Comparison of ENCODE assay signal across 9 mouse cellular contexts in genomic region chr11:95096608-95097373, GRCm38 (mm10). TPM values are rescaled to one million over a fixed set of nuclear protein-coding genes. Genes with fewer than 3 reads are reported as not detected.
DNase-seq lines count a peak whose midpoint lies in the region; ATAC-seq lines count a peak whose summit lies in the region.
"Had no signal": no experiment of that assay in that cellular context is flagged by ENCODE, and none has a peak within 500 bp of the region (broad histone marks: within the 10 kb centered on the region; RNA-seq: fewer than 3 reads in every experiment).

No protein-coding gene starts in this region.

- no peak overlapping the region for H3K9ac ChIP-seq in heart, embryonic 16.5 days (ENCODE audit: low read length)

- 39% methylated on average over 4 of the region's 4 CpGs for WGBS in heart, embryonic 16.5 days

- peak; percentile 30; the same call in 1 of the 2 replicates for ATAC-seq in heart, embryonic 16.5 days (replicated peaks; ENCODE audit: extremely low read depth, insufficient read depth, low FRiP score)

- no peaks in the 10 kb centered on the region for H3K27me3 ChIP-seq in heart, embryonic 16.5 days (ENCODE audit: control insufficient read depth, insufficient read depth, low read length)

- H3K4me2 ChIP-seq in heart, embryonic 16.5 days (ENCODE audit: low read depth, low read length), result no peak overlapping the region

- no peaks in the 10 kb centered on the region for H3K36me3 ChIP-seq in heart, embryonic 16.5 days (ENCODE audit: control insufficient read depth, insufficient read depth)

- peaks cover 15% of the 10 kb centered on the region for H3K4me1 ChIP-seq in heart, embryonic 16.5 days (ENCODE audit: control insufficient read depth, insufficient read depth, low read length)

- H3K9me3 ChIP-seq in heart, embryonic 16.5 days (replicated peaks; ENCODE audit: control insufficient read depth, low read length), result no peaks in the 10 kb centered on the region

- H3K27ac ChIP-seq in heart, embryonic 16.5 days (ENCODE audit: low read length), result peak overlapping the region; percentile 25; the same call in 1 of the 2 replicates

- DNase-seq in heart, adult 9 months (ENCODE audit: low spot score in 2 of 2), result no peak
- DNase-seq in urinary bladder, postnatal 14 days (ENCODE audit: low spot score), result peak; percentile 79
- no peak for DNase-seq in urinary bladder, postnatal 10 days (ENCODE audit: low spot score)
- DNase-seq in liver, result peak; percentile 41
- no peak for DNase-seq in left cerebral cortex, adult 9 months (ENCODE audit: low spot score in 2 of 2)
- no peak for DNase-seq in cerebellum, postnatal 36 days
- no peak for DNase-seq in urinary bladder, adult 18-20 months (ENCODE audit: low spot score in 2 of 2)

- no peak overlapping the region for H3K4me3 ChIP-seq in heart, embryonic 16.5 days (ENCODE audit: low read length)
- H3K4me3 ChIP-seq: erythroblast, embryonic 14.5 days had no signal

RNA-seq across cellular contexts. Expression of gene Itga3, which starts 20.2 kb away (rescaled TPM):
- polyA plus RNA-seq in heart, embryonic 16.5 days (2015; fragmentation: Nextera tagmentation; extraction: Ambion mirVana), result 9.6 and 11.5 TPM in 2 replicates

RNA-seq across cellular contexts. Expression of gene Dlx3, which starts 23.1 kb away (rescaled TPM):
- 0.07 and 0.11 TPM in 2 replicates for polyA plus RNA-seq in heart, embryonic 16.5 days (2015; fragmentation: Nextera tagmentation; extraction: Ambion mirVana)
- polyA plus RNA-seq: erythroblast, embryonic 14.5 days had no signal

RNA-seq across cellular contexts. Expression of gene Dlx4, which starts 49.3 kb away (rescaled TPM):
- 0.09 and 0.17 TPM in 2 replicates for polyA plus RNA-seq in heart, embryonic 16.5 days (2015; fragmentation: Nextera tagmentation; extraction: Ambion mirVana)
- polyA plus RNA-seq: erythroblast, embryonic 14.5 days had no signal

RNA-seq across cellular contexts. Expression of gene Pdk2, which starts 55.6 kb away (rescaled TPM):
- polyA plus RNA-seq in heart, embryonic 16.5 days (2015; fragmentation: Nextera tagmentation; extraction: Ambion mirVana), result 141 and 148 TPM in 2 replicates

Comparison
In these comparisons a context has a peak if more than half of its experiments do, and no peak if none do; other contexts are left out.
1. DNase-seq: peak in urinary bladder, postnatal 14 days (single experiment) and liver (single experiment); none in heart, adult 9 months (0 of 2), urinary bladder, postnatal 10 days (single experiment), left cerebral cortex, adult 9 months (0 of 2), cerebellum, postnatal 36 days (0 of 2) and urinary bladder, adult 18-20 months (0 of 2).